Mouse (Mus musculus) embryonic facial prominence, embryonic 10.5 days (tissue): ENCODE data around the gene Myrfl. TPM values are rescaled to one million over a fixed set of nuclear protein-coding genes. Genes with fewer than 3 reads are reported as not detected.

ENCODE experiments used
- DNase-seq: peaks from one replicate; pipeline ENCODE4 v3.0.0-alpha.2; 2017; ENCODE audit warnings: low spot score
- H3K27ac ChIP-seq: fragments of 300-500 bp; sonication (generic); replicated peaks from 2 replicates; pipeline ENCODE4 v1.5.1; 2016; ENCODE audit warnings: mild to moderate bottlenecking
- H3K27me3 ChIP-seq: fragments of 300-500 bp; sonication (generic); replicated peaks from 2 replicates; pipeline ENCODE4 v1.6.1; 2016; ENCODE audit warnings: low read depth, mild to moderate bottlenecking; ENCODE audit not compliant: poor library complexity, severe bottlenecking
- H3K36me3 ChIP-seq: fragments of 300-500 bp; sonication (generic); replicated peaks from 2 replicates; pipeline ENCODE4 v1.6.1; 2016; ENCODE audit warnings: mild to moderate bottlenecking, moderate library complexity
- H3K4me1 ChIP-seq: fragments of 300-500 bp; sonication (generic); 2 replicates; pipeline ENCODE4 v1.6.1; 2016
- H3K4me3 ChIP-seq: fragments of 300-500 bp; sonication (generic); 2 replicates; pipeline ENCODE4 v1.5.1; 2016; ENCODE audit warnings: mild to moderate bottlenecking, moderate library complexity
- H3K9me3 ChIP-seq: fragments of 300-500 bp; sonication (generic); 2 replicates; pipeline ENCODE4 v1.6.1; 2016; ENCODE audit warnings: mild to moderate bottlenecking
- WGBS: fragments of 180-500 bp; shearing (Covaris S2); methylation state at CpG from one replicate; pipeline ENCODE4 v1.1.7; 2016; 5-methylcytosine and 5-hydroxymethylcytosine counted together
- polyA plus RNA-seq: library from polyadenylated mRNA; unstranded; fragments of >200 nt; fragmentation: Nextera tagmentation; extraction: Ambion mirVana; gene quantifications from 2 replicates; pipeline ENCODE4 v1.2.1, GENCODE M21; 2016

Gene Myrfl
- polyA plus RNA-seq, 1 experiment from 2014 or later = 0.16 TPM

GRCm38 (mm10) chr10:116761476-116762068 is 135.1 kb downstream of the Myrfl start:
- Histone ChIP-seq H3K9me3 (no peaks in the 10 kb centered on the region), H3K27me3 (no peaks in the 10 kb centered on the region), H3K4me3 (no peak overlapping the region), H3K4me1 (peaks cover 38% of the 10 kb centered on the region), H3K36me3 (no peaks in the 10 kb centered on the region), H3K27ac (peak overlapping the region; percentile 45)
- DNase-seq = no peak
- 47% methylated on average over 4 of the region's 4 CpGs for WGBS

- Histone ChIP-seq H3K9me3 (no peaks in the 10 kb centered on the region), H3K4me1 (peaks cover 48% of the 10 kb centered on the region), H3K36me3 (no peaks in the 10 kb centered on the region), H3K27me3 (no peaks in the 10 kb centered on the region), H3K4me3 (no peak overlapping the region), H3K27ac (peak overlapping the region; percentile 35)
- DNase-seq = peak; percentile 14
- 61% methylated on average over 14 of the region's 14 CpGs for WGBS
Observed at GRCm38 (mm10) chr10:116760561-116760960, 136.2 kb downstream of the Myrfl start.

- WGBS = 93% methylated on average over 4 of the region's 4 CpGs
- H3K4me3 ChIP-seq = no peak overlapping the region
Observed at GRCm38 (mm10) chr10:116759816-116760215, 136.9 kb downstream of the Myrfl start.

GRCm38 (mm10) chr10:116755881-116756581 is 140.7 kb downstream of the Myrfl start:
- Histone ChIP-seq H3K36me3 (no peaks in the 10 kb centered on the region), H3K9me3 (no peaks in the 10 kb centered on the region), H3K27me3 (no peaks in the 10 kb centered on the region), H3K27ac (peak overlapping the region; percentile 80), H3K4me3 (no peak overlapping the region), H3K4me1 (peaks cover 49% of the 10 kb centered on the region)
- DNase-seq = peak; percentile 72
- WGBS = 36% methylated on average over 10 of the region's 10 CpGs

More at GRCm38 (mm10) chr10:116759816-116760215, 136.9 kb downstream of the Myrfl start:
- Histone ChIP-seq H3K4me1 (peaks cover 51% of the 10 kb centered on the region), H3K27me3 (no peaks in the 10 kb centered on the region), H3K27ac (no peak overlapping the region), H3K36me3 (no peaks in the 10 kb centered on the region), H3K9me3 (no peaks in the 10 kb centered on the region)
- no peak for DNase-seq

GRCm38 (mm10) chr10:116754940-116755339 is 141.8 kb downstream of the Myrfl start:
- Histone ChIP-seq H3K4me3 (no peak overlapping the region), H3K27me3 (no peaks in the 10 kb centered on the region), H3K9me3 (no peaks in the 10 kb centered on the region), H3K36me3 (no peaks in the 10 kb centered on the region), H3K4me1 (peaks cover 48% of the 10 kb centered on the region), H3K27ac (0 out of 2 replicates have a peak overlapping the region, but pooled peaks have one; percentile 19)
- no peak for DNase-seq
- 87% methylated on average over 11 of the region's 11 CpGs for WGBS

- H3K4me3 ChIP-seq = no peak overlapping the region
- H3K27me3 ChIP-seq = no peaks in the 10 kb centered on the region
- peak; percentile 15 for DNase-seq
- no peaks in the 10 kb centered on the region for H3K36me3 ChIP-seq
- WGBS = 76% methylated on average over 14 of the region's 14 CpGs
- H3K4me1 ChIP-seq = peaks cover 24% of the 10 kb centered on the region
- no peak overlapping the region for H3K27ac ChIP-seq
- H3K9me3 ChIP-seq = 0 out of 2 replicates have a peak, but pooled peaks cover 4% of the 10 kb centered on the region
Observed at GRCm38 (mm10) chr10:116750895-116751294, 145.8 kb downstream of the Myrfl start.

- Histone ChIP-seq H3K4me3 (no peak overlapping the region), H3K9me3 (0 out of 2 replicates have a peak, but pooled peaks cover 4% of the 10 kb centered on the region), H3K36me3 (no peaks in the 10 kb centered on the region), H3K27me3 (no peaks in the 10 kb centered on the region), H3K27ac (no peak overlapping the region), H3K4me1 (peaks cover 17% of the 10 kb centered on the region)
- WGBS = 77% methylated on average over 6 of the region's 6 CpGs
- no peak for DNase-seq
Observed at GRCm38 (mm10) chr10:116750062-116750461, 146.7 kb downstream of the Myrfl start.

GRCm38 (mm10) chr10:116748681-116749080 is 148.0 kb downstream of the Myrfl start:
- no peaks in the 10 kb centered on the region for H3K27me3 ChIP-seq
- peaks cover 19% of the 10 kb centered on the region for H3K4me1 ChIP-seq
- H3K36me3 ChIP-seq = no peaks in the 10 kb centered on the region
- H3K4me3 ChIP-seq = no peak overlapping the region
- H3K9me3 ChIP-seq = 0 out of 2 replicates have a peak, but pooled peaks cover 4% of the 10 kb centered on the region
- WGBS = 90% methylated on average over 4 of the region's 4 CpGs
- H3K27ac ChIP-seq = no peak overlapping the region
- no peak for DNase-seq

- 78% methylated on average over 10 of the region's 10 CpGs for WGBS
- H3K4me3 ChIP-seq = no peak overlapping the region
- H3K27me3 ChIP-seq = no peaks in the 10 kb centered on the region
- DNase-seq = no peak
- no peaks in the 10 kb centered on the region for H3K36me3 ChIP-seq
- 0 out of 2 replicates have a peak, but pooled peaks cover 4% of the 10 kb centered on the region for H3K9me3 ChIP-seq
- peaks cover 25% of the 10 kb centered on the region for H3K4me1 ChIP-seq
- no peak overlapping the region for H3K27ac ChIP-seq
Observed at GRCm38 (mm10) chr10:116746281-116747011, 150.3 kb downstream of the Myrfl start.

- H3K27me3 ChIP-seq = no peaks in the 10 kb centered on the region
- WGBS = 65% methylated on average over 2 of the region's 2 CpGs
- peaks cover 39% of the 10 kb centered on the region for H3K4me1 ChIP-seq
- H3K36me3 ChIP-seq = no peaks in the 10 kb centered on the region
- no peaks in the 10 kb centered on the region for H3K9me3 ChIP-seq
- no peak for DNase-seq
- H3K27ac ChIP-seq = no peak overlapping the region
- no peak overlapping the region for H3K4me3 ChIP-seq
Observed at GRCm38 (mm10) chr10:116742696-116743095, 154.0 kb downstream of the Myrfl start.

GRCm38 (mm10) chr10:116742189-116742588 is 154.5 kb downstream of the Myrfl start:
- Histone ChIP-seq H3K27ac (no peak overlapping the region), H3K4me1 (peaks cover 39% of the 10 kb centered on the region), H3K4me3 (no peak overlapping the region), H3K9me3 (no peaks in the 10 kb centered on the region), H3K27me3 (no peaks in the 10 kb centered on the region), H3K36me3 (no peaks in the 10 kb centered on the region)
- WGBS = 90% methylated on average over 8 of the region's 8 CpGs
- no peak for DNase-seq

- no peak overlapping the region for H3K4me3 ChIP-seq
- no peaks in the 10 kb centered on the region for H3K36me3 ChIP-seq
- peak; percentile 19 for DNase-seq
- WGBS = 46% methylated on average over 6 of the region's 6 CpGs
- peak overlapping the region; percentile 65 for H3K27ac ChIP-seq
- H3K4me1 ChIP-seq = peaks cover 37% of the 10 kb centered on the region
- H3K9me3 ChIP-seq = no peaks in the 10 kb centered on the region
- H3K27me3 ChIP-seq = no peaks in the 10 kb centered on the region
Observed at GRCm38 (mm10) chr10:116741343-116741742, 155.4 kb downstream of the Myrfl start.
